ENCODE assay signal across 8 mouse cellular contexts in the genomic region with DNA sequence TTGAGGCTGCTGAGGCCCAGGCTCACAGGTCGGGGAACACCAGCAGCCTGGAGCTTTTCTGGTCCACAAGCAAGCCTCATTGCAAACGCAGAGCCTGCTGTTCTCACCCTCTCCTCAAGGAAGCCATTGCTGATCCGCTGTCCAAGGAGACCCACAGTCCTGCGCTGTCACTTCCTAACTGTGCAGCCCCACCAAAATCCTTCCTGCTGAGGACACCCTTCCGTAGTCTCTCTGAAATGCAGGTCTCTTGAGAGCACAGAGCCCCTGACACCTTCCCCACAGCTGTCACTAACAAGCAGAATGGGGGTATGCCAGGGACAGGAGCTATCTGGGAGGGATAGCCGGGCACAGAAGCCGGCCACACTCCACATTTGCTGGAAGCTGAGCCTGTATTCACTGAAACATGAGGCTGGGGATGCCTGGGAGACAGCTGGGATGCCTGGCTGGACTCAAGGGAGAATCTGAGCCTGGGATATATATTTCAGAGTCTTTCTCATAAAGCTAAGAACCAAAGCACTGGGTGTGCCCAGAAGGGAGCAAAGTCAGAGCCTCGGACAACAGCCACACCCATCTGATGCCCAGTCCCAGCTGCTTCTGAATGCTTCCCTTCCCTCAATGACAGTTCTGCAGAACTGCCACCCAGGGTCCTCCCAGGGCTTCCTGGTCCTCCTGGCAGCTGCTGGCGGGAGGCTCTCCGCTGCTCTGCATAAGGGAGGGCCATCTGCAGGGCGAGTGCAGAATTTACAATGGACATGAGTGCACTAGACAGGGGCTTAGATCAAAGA.
DNase-seq lines count a peak whose midpoint lies in the region; ATAC-seq and TF ChIP-seq lines count a peak whose summit lies in the region.

No protein-coding gene starts in this region.

- H3K9ac ChIP-seq in kidney, postnatal 0 days (ENCODE audit: low read depth, low read length) = no peak overlapping the region
- no peak overlapping the region for H3K9ac ChIP-seq in midbrain, embryonic 12.5 days (replicated peaks)

- no peaks in the 10 kb centered on the region for H3K36me3 ChIP-seq in kidney, postnatal 0 days (ENCODE audit: insufficient read depth, low read length)
- H3K36me3 ChIP-seq in midbrain, embryonic 12.5 days = no peaks in the 10 kb centered on the region

- TF ChIP-seq CTCF in kidney, postnatal 0 days (IDR thresholded peaks at IDR 0.05; ENCODE audit: low read depth) = peak; percentile 58

- no peak overlapping the region for H3K4me2 ChIP-seq in kidney, postnatal 0 days (ENCODE audit: low read length)
- H3K4me2 ChIP-seq in midbrain, embryonic 12.5 days (replicated peaks) = no peak overlapping the region

- WGBS in kidney, postnatal 0 days = 48% methylated on average over 11 of the region's 11 CpGs
- WGBS in midbrain, embryonic 12.5 days = 46% methylated on average over 11 of the region's 11 CpGs

- no peaks in the 10 kb centered on the region for H3K9me3 ChIP-seq in kidney, postnatal 0 days (replicated peaks; ENCODE audit: low read length)
- no peaks in the 10 kb centered on the region for H3K9me3 ChIP-seq in midbrain, embryonic 12.5 days

- H3K27me3 ChIP-seq in kidney, postnatal 0 days (ENCODE audit: insufficient read depth, low read length) = no peaks in the 10 kb centered on the region
- 0 out of 2 replicates have a peak, but pooled peaks cover 6% of the 10 kb centered on the region for H3K27me3 ChIP-seq in midbrain, embryonic 12.5 days

- peaks cover 12% of the 10 kb centered on the region; the same call in 1 of the 2 replicates for H3K4me1 ChIP-seq in kidney, postnatal 0 days (replicated peaks; ENCODE audit: insufficient read depth, low read length)
- H3K4me1 ChIP-seq in midbrain, embryonic 12.5 days = peaks cover 41% of the 10 kb centered on the region

- H3K27ac ChIP-seq in kidney, postnatal 0 days = no peak overlapping the region
- peak overlapping the region; percentile 54 for H3K27ac ChIP-seq in midbrain, embryonic 12.5 days (replicated peaks)

- DNase-seq in cerebellum, postnatal 14 days = peak; percentile 33 to 47
- DNase-seq in cerebellum, adult 9-11 months = no peak
- peak; percentile 41 for DNase-seq in adrenal gland, postnatal 25 days
- peak; percentile 15 for DNase-seq in gastrocnemius, postnatal 25 days
- peak; percentile 67 for DNase-seq in kidney, postnatal 0 days (ENCODE audit: low spot score)
- no peak for DNase-seq in layer of hippocampus, adult 9-11 months
- no peak for DNase-seq in spleen, postnatal 4 days (ENCODE audit: low spot score in 2 of 2)

- ATAC-seq in kidney, postnatal 0 days (replicated peaks; ENCODE audit: low FRiP score, low read depth) = no peak
- peak; percentile 72; the same call in 1 of the 2 replicates for ATAC-seq in midbrain, embryonic 12.5 days (ENCODE audit: low FRiP score, low read depth)

- H3K4me3 ChIP-seq in kidney, postnatal 0 days (replicated peaks; ENCODE audit: low read depth, low read length) = no peak overlapping the region
- no peak overlapping the region for H3K4me3 ChIP-seq in midbrain, embryonic 12.5 days

Comparison
In these comparisons a context has a peak if more than half of its experiments do, and no peak if none do; other contexts are left out.
1. DNase-seq: peak in cerebellum, postnatal 14 days (2 of 2), adrenal gland, postnatal 25 days (single experiment), gastrocnemius, postnatal 25 days (single experiment) and kidney, postnatal 0 days (single experiment); none in cerebellum, adult 9-11 months (single experiment), layer of hippocampus, adult 9-11 months (single experiment) and spleen, postnatal 4 days (0 of 2).